Mouse (Mus musculus): ENCODE data around the gene Syt1. TPM values are rescaled to one million over a fixed set of nuclear protein-coding genes. Genes with fewer than 3 reads are reported as not detected.

Syt1 gene
- polyA plus RNA-seq, 1 experiment from 2014 or later, result 0.33 TPM

DNA sequence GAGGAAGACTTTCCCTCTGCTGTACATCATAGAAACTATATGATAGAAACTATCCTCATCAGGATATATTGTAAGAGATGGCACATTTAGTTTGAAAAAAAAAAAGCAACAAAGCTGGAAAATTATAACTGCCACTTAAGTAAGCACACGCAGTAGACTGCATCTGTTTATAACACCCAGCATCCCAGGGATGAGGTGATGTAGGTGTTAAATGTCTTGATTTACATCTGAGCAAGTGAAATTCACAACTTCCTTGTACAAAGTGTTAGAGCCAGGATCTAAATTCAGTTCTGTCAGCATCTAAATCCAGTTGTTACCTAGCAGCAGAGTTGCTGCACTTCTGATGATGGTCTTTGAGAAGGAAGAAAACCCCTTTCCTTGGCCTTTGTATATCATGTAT is 173.3 kb downstream of the Syt1 start:
- no peak for ATAC-seq (replicated peaks; ENCODE audit: low FRiP score, low read depth)
- Histone ChIP-seq H3K4me1 (replicated peaks; ENCODE audit: insufficient read depth, low read length) (no peaks in the 10 kb centered on the region), H3K36me3 (ENCODE audit: insufficient read depth, low read length) (no peaks in the 10 kb centered on the region), H3K4me3 (replicated peaks; ENCODE audit: low read depth, low read length) (no peak overlapping the region), H3K27ac (no peak overlapping the region), H3K9me3 (replicated peaks; ENCODE audit: low read length) (no peaks in the 10 kb centered on the region), H3K9ac (ENCODE audit: low read depth, low read length) (no peak overlapping the region), H3K27me3 (ENCODE audit: insufficient read depth, low read length) (no peaks in the 10 kb centered on the region), H3K4me2 (ENCODE audit: low read length) (no peak overlapping the region)
- no peak for DNase-seq (ENCODE audit: low spot score)
- TF ChIP-seq CTCF (IDR thresholded peaks at IDR 0.05; ENCODE audit: low read depth), result no peak
- WGBS, result 90% methylated on average over 1 of the region's 1 CpGs

DNA sequence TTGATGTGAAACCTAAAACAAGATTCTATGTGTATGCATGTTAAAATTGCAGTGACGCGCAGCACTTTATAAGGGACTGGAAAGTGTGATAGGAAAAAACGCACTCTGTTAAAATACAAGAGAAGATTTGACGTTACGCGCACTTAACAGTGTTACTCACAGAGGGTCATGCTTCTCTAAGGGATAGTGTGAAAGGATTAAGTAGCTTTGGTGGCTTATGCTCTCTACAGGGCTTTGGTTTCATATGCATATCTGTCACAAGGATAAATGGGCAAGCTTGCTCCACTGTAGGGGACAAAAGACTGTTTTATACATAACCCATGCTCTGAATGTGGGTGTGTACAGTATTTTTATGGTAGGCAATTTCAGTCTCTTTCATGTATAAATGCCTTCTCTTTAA is 178.5 kb downstream of the Syt1 start:
- WGBS, result 94% methylated on average over 6 of the region's 6 CpGs
- H3K4me2 ChIP-seq (ENCODE audit: low read length), result no peak overlapping the region
- no peaks in the 10 kb centered on the region for H3K27me3 ChIP-seq (ENCODE audit: insufficient read depth, low read length)
- ATAC-seq (replicated peaks; ENCODE audit: low FRiP score, low read depth), result no peak
- no peak for DNase-seq (ENCODE audit: low spot score)
- H3K27ac ChIP-seq, result no peak overlapping the region
- H3K4me1 ChIP-seq (replicated peaks; ENCODE audit: insufficient read depth, low read length), result no peaks in the 10 kb centered on the region
- no peak overlapping the region for H3K4me3 ChIP-seq (replicated peaks; ENCODE audit: low read depth, low read length)
- H3K36me3 ChIP-seq (ENCODE audit: insufficient read depth, low read length), result no peaks in the 10 kb centered on the region
- no peak overlapping the region for H3K9ac ChIP-seq (ENCODE audit: low read depth, low read length)
- no peak for TF ChIP-seq CTCF (IDR thresholded peaks at IDR 0.05; ENCODE audit: low read depth)
- H3K9me3 ChIP-seq (replicated peaks; ENCODE audit: low read length), result no peaks in the 10 kb centered on the region

DNA sequence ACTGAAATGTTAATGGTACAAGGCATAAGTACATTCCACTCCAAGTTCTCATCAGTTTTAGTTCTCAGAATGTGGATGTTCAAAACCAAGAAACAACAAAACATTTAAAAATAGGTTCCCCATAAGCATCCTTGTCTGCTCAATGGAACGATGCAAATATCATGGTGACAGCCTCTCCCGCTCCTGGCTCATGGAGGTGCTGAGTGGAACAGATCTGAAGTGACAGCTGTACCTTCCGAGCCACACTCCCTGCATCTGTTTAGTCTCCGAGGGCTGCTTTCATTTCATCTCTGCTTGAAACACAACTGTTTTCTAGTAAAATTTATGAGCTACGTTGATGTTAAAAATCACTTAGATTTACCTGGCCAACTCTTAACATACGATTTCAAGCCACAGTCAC is 179.0 kb downstream of the Syt1 start:
- Histone ChIP-seq H3K27ac (no peak overlapping the region), H3K9ac (ENCODE audit: low read depth, low read length) (no peak overlapping the region), H3K36me3 (ENCODE audit: insufficient read depth, low read length) (no peaks in the 10 kb centered on the region), H3K27me3 (ENCODE audit: insufficient read depth, low read length) (no peaks in the 10 kb centered on the region), H3K4me1 (replicated peaks; ENCODE audit: insufficient read depth, low read length) (no peaks in the 10 kb centered on the region), H3K4me2 (ENCODE audit: low read length) (no peak overlapping the region), H3K4me3 (replicated peaks; ENCODE audit: low read depth, low read length) (no peak overlapping the region), H3K9me3 (replicated peaks; ENCODE audit: low read length) (no peaks in the 10 kb centered on the region)
- DNase-seq (ENCODE audit: low spot score) (no peak), ATAC-seq (replicated peaks; ENCODE audit: low FRiP score, low read depth) (no peak)
- TF ChIP-seq CTCF (IDR thresholded peaks at IDR 0.05; ENCODE audit: low read depth), result no peak
- WGBS, result 73% methylated on average over 6 of the region's 6 CpGs

DNA sequence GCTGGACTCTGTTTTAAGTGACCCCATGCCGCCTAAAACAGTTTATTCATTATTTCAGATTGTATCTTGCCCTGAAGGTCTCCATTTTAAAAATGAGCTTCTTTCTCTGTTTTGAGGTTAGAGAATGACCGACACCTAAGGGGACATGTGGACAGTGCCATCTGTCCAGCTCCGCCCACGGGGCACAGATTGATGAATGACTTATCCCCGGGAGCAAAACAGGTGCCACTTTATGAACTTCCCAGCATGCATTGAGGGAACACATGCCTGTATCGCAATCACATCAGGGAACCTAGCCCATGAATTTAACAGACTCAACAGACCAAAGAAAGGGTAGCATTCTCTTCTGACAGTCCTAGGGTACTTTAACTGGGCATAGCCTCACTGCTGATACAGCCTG is 188.5 kb downstream of the Syt1 start:
- WGBS, result 88% methylated on average over 6 of the region's 6 CpGs
- no peak for TF ChIP-seq CTCF (IDR thresholded peaks at IDR 0.05; ENCODE audit: low read depth)
- no peak overlapping the region for H3K27ac ChIP-seq

DNA sequence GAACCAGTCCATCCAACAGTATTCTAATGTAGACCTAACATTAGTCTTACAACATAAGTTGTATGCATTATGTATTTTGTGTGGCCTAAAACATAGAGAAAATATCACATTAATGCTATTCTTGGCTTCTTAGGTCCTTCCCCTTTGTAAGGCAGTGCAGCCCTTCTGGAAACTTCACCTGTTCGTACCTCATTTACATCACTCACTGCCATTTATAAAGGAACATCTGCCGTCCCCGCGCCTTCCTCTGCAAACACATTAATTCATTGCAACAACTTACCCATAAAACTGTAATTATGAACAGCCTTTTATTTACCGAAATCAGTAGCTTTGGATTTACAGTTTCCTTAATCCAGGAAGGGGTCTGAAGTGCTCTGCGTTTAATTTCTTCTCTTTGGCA is 195.4 kb downstream of the Syt1 start:
- H3K9ac ChIP-seq (ENCODE audit: low read depth, low read length), result no peak overlapping the region
- DNase-seq (ENCODE audit: low spot score) (no peak), ATAC-seq (replicated peaks; ENCODE audit: low FRiP score, low read depth) (no peak)
- no peak for TF ChIP-seq CTCF (IDR thresholded peaks at IDR 0.05; ENCODE audit: low read depth)
- no peak overlapping the region for H3K27ac ChIP-seq
- 62% methylated on average over 6 of the region's 6 CpGs for WGBS
- no peaks in the 10 kb centered on the region for H3K36me3 ChIP-seq (ENCODE audit: insufficient read depth, low read length)
- H3K4me1 ChIP-seq (replicated peaks; ENCODE audit: insufficient read depth, low read length), result no peaks in the 10 kb centered on the region
- no peak overlapping the region for H3K4me2 ChIP-seq (ENCODE audit: low read length)
- H3K27me3 ChIP-seq (ENCODE audit: insufficient read depth, low read length), result no peaks in the 10 kb centered on the region
- no peaks in the 10 kb centered on the region for H3K9me3 ChIP-seq (replicated peaks; ENCODE audit: low read length)
- no peak overlapping the region for H3K4me3 ChIP-seq (replicated peaks; ENCODE audit: low read depth, low read length)

More for the DNA sequence above, 188.5 kb downstream of the Syt1 start:
- H3K9me3 ChIP-seq (replicated peaks; ENCODE audit: low read length), result no peaks in the 10 kb centered on the region
- H3K4me1 ChIP-seq (replicated peaks; ENCODE audit: insufficient read depth, low read length), result no peaks in the 10 kb centered on the region
- H3K36me3 ChIP-seq (ENCODE audit: insufficient read depth, low read length), result no peaks in the 10 kb centered on the region
- DNase-seq (ENCODE audit: low spot score) (no peak), ATAC-seq (replicated peaks; ENCODE audit: low FRiP score, low read depth) (no peak)
- H3K4me3 ChIP-seq (replicated peaks; ENCODE audit: low read depth, low read length), result no peak overlapping the region
- no peak overlapping the region for H3K4me2 ChIP-seq (ENCODE audit: low read length)
- no peak overlapping the region for H3K9ac ChIP-seq (ENCODE audit: low read depth, low read length)
- H3K27me3 ChIP-seq (ENCODE audit: insufficient read depth, low read length), result no peaks in the 10 kb centered on the region

DNA sequence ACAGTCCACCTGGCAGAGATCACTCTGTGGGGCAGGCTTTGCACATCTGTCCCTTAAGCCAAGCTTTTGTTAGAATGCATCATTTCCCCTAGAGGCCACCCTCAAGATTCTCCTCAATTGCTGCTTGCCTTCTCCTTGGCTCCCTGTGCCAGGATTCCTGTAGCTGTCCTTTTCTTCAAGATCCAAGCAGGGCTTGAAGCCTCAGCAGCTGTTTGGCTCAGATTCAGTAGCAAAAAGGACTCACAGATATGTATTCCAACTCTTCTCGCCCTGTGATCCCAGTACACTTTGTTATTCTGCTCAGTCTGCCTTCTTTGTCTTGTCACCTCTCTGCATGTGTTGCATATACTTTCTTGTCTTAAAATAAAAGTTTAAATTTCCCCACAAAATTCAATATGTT is 206.4 kb downstream of the Syt1 start:
- H3K36me3 ChIP-seq (ENCODE audit: insufficient read depth, low read length), result no peaks in the 10 kb centered on the region
- no peak for TF ChIP-seq CTCF (IDR thresholded peaks at IDR 0.05; ENCODE audit: low read depth)
- H3K9me3 ChIP-seq (replicated peaks; ENCODE audit: low read length), result no peaks in the 10 kb centered on the region
- H3K27me3 ChIP-seq (ENCODE audit: insufficient read depth, low read length), result no peaks in the 10 kb centered on the region
- no peaks in the 10 kb centered on the region for H3K4me1 ChIP-seq (replicated peaks; ENCODE audit: insufficient read depth, low read length)
- no peak for DNase-seq (ENCODE audit: low spot score)
- H3K4me3 ChIP-seq (replicated peaks; ENCODE audit: low read depth, low read length), result no peak overlapping the region
- no peak overlapping the region for H3K27ac ChIP-seq
- no peak for ATAC-seq (replicated peaks; ENCODE audit: low FRiP score, low read depth)
- no peak overlapping the region for H3K9ac ChIP-seq (ENCODE audit: low read depth, low read length)
- WGBS, result 75% methylated on average over 1 of the region's 1 CpGs
- no peak overlapping the region for H3K4me2 ChIP-seq (ENCODE audit: low read length)

DNA sequence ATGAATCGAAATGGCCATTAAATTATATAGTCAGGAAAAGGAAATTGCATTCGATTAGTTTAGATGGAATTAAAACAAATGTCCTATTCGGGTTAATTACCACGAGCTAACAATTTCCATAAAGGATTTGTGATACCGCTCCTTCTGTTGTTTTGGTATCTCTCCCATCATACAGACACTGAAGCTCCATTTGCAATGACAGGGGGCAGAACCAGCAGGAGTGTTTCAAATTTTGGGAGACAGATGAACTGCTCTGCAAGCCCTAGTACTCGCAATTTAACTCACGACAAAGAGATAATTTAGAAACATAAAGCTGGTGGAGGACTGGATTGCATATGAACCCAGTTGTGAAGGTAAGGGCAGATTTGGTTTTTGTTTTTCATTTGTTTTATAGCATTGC is 210.0 kb downstream of the Syt1 start:
- ATAC-seq (replicated peaks; ENCODE audit: low FRiP score, low read depth), result no peak
- TF ChIP-seq CTCF (IDR thresholded peaks at IDR 0.05; ENCODE audit: low read depth), result no peak
- 85% methylated on average over 7 of the region's 7 CpGs for WGBS

More for the DNA sequence above, 210.0 kb downstream of the Syt1 start:
- Histone ChIP-seq H3K4me1 (replicated peaks; ENCODE audit: insufficient read depth, low read length) (no peaks in the 10 kb centered on the region), H3K27me3 (ENCODE audit: insufficient read depth, low read length) (no peaks in the 10 kb centered on the region), H3K9ac (ENCODE audit: low read depth, low read length) (no peak overlapping the region), H3K4me2 (ENCODE audit: low read length) (no peak overlapping the region), H3K27ac (no peak overlapping the region), H3K4me3 (replicated peaks; ENCODE audit: low read depth, low read length) (no peak overlapping the region), H3K9me3 (replicated peaks; ENCODE audit: low read length) (no peaks in the 10 kb centered on the region), H3K36me3 (ENCODE audit: insufficient read depth, low read length) (no peaks in the 10 kb centered on the region)
- no peak for DNase-seq (ENCODE audit: low spot score)

Measured in kidney, postnatal 0 days (tissue).